Mouse (Mus musculus) layer of hippocampus, adult 18-20 months (tissue): Measurements from ENCODE around the gene Hist2h2ac. TPM values are rescaled to one million over a fixed set of nuclear protein-coding genes. Genes with fewer than 3 reads are reported as not detected.

Source experiments
- DNase-seq, 2 experiments: peaks; one replicate each; pipeline ENCODE4 v3.0.0; 2022; ENCODE audit warnings: low spot score in 2 of 2
- long read RNA-seq: library from polyadenylated mRNA; stranded (forward); transcript quantifications from one replicate; pipeline ENCODE4 v2.0.0, GENCODE M21; 2021
- total RNA-seq, 2 experiments: library from RNA; stranded (reverse); gene quantifications; 2 replicates each; pipeline ENCODE4 v1.2.3; 2021

Gene Hist2h2ac
- 10 to 100 TPM; 24.5 to 27.2 TPM for total RNA-seq
- long read RNA-seq, result 0 reads

DNA sequence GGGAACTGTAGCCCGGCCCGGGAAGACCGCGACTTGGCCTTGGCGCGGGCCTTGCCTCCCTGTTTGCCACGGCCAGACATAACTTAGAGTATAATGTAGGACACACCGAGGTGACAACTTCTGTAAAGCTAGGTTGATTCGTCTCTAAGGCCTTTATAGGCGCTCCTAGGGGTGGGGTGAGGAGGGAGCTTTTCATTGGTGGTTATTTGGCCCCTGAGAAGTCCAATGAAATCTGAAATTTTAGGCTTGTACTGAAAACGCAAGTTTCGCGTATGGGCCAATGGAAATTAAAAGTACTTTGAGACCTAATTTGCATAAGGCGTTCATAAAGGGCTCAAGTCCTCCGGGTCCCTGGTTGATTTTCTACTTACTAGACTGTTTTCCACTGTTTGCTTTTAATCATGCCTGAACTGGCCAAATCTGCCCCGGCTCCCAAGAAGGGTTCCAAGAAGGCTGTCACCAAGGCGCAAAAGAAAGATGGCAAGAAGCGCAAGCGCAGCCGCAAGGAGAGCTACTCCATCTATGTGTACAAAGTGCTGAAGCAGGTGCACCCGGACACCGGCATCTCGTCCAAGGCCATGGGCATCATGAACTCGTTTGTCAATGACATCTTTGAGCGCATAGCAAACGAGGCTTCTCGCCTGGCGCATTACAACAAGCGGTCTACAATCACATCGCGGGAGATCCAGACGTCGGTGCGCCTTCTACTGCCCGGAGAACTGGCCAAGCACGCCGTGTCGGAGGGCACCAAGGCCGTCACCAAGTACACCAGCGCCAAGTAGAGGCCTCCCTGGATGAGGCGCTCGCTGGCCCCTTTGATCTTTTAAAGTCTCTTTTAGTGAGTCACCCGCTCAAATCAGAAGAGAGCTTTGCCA, at the start of gene Hist2h2ac, which contains the start of gene Hist2h2be:
Gene Hist2h2ac (minus strand): TSS at position 116 of the 875 bp plus-strand sequence.
Gene Hist2h2be (plus strand): TSS at position 355 of the 875 bp plus-strand sequence.
- DNase-seq, result peak; percentile 89 to 94

DNA sequence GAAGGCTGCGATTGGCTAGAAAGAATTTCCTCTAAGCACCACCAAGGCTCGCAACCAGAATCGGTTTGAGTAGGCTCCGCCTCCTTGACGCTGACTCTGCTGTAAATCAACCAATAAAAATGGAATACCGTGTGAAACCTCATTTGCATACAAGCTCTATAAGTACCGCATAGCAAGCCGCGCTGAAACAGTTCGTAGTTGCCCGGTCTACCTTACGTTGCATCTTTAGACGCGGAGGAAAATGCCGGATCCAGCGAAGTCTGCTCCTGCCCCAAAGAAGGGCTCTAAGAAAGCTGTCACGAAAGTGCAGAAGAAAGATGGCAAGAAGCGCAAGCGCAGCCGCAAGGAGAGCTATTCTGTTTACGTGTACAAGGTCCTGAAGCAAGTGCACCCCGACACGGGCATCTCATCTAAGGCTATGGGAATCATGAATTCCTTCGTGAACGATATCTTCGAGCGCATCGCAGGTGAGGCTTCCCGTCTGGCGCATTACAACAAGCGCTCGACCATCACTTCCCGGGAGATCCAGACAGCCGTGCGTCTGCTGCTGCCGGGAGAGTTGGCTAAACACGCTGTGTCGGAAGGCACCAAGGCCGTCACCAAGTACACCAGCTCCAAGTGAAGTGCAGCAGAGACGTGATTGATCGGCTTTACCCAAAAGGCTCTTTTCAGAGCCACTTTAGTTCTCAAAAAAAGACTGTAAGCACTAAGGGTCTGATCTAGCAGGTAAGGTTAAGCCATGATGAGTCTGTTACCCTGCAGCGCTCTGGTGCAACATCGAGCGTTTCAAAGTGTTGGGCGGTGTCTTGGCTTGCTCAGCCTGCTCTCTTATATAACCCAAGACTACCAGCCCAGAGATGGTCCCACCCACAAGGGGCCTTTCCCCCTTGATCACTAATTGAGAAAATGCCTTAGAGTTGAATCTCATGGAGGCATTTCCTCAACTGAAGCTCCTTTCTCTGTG, 49.1 kb upstream of the Hist2h2ac start, which contains the start of gene Hist2h2bb:
Gene Hist2h2bb (plus strand): TSS at position 242 of the 964 bp plus-strand sequence.
- peak; percentile 92 to 98 for DNase-seq

DNA sequence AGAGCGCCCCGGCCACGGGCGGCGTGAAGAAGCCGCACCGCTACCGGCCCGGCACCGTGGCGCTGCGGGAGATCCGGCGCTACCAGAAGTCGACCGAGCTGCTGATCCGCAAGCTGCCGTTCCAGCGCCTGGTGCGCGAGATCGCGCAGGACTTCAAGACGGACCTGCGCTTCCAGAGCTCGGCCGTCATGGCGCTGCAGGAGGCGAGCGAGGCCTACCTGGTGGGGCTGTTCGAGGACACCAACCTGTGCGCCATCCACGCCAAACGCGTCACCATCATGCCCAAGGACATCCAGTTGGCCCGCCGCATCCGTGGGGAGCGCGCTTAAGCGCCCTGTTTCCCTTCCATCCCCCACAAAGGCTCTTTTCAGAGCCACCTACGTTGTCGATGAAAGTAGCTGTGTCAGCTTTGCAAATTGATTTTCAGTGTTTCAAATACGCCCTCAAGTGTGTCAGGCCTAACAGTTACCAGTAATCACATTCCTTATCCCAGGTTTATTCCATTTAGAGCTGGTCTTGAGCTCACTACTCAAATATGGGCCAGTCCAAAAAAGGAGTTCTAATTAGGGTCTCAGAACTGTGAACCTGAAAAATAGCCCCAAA, 48.2 kb upstream of the Hist2h2ac start:
- peak in 1 of 2 experiments; percentile 47 for DNase-seq

DNA sequence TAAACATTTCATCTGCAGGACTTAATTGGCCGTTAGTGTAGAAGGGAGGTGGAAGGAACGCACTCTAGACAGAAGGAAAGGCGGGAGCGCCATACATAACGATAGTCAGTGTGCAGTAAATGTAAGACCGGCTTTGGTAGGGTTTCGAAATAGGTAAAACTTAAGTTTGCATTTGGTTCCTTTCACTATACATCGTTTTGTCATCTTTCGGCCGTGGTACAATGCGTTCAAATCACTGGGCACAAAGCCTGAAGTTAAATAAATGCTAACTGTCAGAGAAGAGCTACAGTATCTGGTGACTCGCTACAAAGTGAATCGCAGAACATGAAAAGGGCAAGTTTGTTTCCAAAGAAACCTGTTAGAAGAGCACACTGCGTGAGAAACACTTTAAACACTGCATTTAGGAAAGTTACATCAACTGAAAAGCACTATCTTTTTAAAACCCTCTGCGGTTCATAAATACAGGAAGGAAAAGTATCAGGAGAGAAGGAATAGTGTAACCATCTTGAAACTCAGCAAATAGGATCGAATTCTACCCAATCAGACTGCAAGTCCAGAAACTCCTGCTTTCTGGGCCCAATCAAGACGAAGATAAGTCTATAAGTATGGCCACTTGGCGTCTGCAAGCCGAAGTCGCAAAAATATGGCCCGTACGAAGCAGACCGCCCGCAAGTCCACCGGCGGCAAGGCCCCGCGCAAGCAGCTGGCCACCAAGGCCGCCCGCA, 47.5 kb upstream of the Hist2h2ac start, which contains the start of gene Hist2h3b:
Gene Hist2h3b (plus strand): TSS at position 604 of the 725 bp plus-strand sequence.
- DNase-seq, result peak; percentile 70 to 91

DNA sequence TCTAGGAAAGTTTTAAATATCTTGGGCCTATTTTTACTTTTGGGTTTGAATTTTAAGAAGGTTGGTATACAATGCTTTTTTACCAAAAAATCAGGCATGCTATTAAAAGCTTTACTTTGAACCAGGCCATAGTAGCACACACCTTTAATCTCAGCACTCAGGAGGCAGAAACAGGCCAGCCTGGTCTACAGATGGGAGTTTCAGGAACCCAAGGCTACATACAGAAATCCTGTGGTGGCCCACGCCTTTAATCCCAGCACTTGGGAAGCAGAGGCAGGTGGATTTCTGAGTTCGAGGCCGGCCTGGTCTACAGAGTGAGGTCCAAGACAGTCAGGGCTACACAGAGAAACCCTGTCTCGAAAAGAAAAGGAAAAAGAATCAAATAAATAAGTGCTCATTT, 46.9 kb upstream of the Hist2h2ac start:
- DNase-seq, result no peak

DNA sequence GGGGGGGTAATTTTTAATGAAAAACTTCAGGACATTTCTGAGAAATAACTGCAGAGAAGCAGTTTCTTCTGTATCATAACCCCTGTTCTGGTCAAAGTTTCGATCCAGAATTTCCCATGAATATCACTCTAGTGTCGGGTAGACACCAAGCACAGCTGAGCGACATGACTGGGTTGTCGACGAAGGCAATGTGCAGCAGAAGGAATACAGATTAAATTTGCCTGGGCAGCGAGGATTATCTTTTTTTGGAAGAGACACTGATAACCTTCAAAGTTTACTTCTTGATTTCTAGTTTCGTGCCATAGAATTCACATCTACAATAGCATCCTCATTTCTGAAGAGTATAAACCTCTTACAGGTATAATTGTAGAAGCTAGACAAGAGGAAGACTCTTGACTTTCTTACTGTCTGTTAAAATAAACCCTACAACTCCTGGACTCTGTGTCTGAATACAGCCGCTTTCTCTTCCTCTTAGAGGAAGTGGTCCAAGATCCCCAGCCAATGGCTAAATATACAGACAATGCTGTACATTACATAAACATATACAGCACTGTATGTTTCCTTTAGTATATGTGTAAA, 45.5 kb upstream of the Hist2h2ac start:
- no peak for DNase-seq

DNA sequence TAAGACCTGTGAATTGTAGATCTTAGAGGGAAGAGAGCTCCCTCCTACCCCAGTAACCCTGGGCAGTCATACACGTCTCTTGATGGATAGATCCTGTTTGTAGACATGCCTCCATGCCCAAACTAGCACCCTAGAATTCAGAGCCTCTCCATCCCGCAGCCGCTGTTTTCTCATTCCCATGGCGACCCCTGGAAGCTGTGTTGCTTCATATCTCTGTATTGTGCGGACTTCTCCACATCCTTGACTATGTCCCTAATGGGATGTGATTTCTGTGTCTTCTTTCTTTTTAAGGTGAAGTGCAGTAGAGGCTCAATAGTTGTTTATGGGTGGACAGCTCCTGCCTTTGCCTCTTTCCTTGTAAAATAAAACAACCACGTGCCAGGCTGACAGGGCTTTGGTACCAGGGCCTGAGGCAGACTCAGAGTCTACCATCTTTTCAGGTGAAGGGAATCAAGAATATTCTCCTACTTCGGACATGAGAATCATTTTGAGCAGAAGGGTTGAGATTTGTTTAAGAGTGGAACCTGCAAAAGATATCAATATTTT, 43.8 kb upstream of the Hist2h2ac start:
- DNase-seq, result no peak

DNA sequence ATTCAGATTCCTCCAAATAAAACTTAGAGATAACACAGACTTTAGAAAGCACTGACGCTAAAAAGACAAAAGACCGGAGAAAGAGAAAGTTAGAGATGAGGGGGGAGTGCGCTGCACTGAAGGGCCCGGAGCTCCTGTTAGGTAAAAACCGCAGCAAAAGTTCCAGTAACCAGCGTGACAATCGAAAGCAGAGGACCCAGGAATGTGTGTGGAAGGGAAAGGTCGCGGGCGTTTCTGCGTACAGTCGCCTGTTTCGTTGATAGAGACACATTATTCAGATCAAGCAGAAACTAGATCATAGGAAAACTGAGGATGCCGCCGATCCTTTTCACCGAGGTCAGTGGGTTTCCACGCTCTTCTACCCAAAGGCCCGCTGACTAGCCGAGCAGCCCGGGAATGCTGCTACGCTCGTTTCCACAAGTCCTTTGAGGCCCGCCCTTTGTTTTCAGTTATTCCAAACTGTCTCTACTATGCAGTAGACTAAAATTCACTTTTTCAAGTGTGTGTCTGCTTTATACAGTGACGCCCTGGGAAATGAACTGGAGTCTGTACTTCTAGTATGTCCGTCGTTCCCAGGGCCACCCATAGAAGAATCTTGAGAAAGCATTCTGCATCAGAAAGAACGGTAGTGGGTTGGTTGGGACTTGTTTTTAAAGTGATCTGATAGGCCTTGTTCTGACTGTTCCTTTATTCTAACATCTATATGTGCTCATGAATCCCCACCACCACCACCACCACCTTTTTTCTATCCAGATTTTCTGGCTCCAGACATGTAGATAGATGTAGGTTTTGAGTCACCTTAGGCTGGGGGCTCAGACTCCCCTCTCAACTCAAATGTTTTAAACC, 43.1 kb upstream of the Hist2h2ac start:
- DNase-seq, result no peak

DNA sequence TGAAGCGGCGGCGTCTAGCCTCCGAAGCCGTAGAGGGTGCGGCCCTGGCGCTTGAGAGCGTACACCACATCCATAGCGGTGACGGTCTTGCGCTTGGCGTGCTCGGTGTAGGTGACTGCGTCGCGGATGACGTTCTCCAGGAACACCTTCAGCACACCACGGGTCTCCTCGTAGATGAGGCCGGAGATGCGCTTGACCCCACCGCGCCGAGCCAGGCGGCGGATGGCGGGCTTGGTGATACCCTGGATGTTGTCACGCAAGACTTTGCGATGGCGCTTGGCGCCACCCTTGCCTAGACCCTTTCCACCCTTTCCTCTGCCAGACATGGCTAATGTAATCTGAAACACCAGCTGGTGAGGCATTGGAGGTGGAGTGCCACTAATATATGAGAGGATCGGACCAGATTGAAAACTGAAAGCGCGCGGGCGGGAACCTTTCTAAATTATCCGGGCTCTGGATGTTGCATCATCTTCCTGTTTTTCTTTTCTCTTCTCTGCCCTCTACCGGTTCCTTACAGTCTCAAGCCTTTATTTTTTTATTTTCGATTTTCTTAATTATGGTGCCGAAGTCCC, 42.4 kb upstream of the Hist2h2ac start, which contains the start of gene Hist2h4:
Gene Hist2h4 (minus strand): TSS at position 333 of the 572 bp plus-strand sequence.
- DNase-seq, result peak; percentile 95 to 99

DNA sequence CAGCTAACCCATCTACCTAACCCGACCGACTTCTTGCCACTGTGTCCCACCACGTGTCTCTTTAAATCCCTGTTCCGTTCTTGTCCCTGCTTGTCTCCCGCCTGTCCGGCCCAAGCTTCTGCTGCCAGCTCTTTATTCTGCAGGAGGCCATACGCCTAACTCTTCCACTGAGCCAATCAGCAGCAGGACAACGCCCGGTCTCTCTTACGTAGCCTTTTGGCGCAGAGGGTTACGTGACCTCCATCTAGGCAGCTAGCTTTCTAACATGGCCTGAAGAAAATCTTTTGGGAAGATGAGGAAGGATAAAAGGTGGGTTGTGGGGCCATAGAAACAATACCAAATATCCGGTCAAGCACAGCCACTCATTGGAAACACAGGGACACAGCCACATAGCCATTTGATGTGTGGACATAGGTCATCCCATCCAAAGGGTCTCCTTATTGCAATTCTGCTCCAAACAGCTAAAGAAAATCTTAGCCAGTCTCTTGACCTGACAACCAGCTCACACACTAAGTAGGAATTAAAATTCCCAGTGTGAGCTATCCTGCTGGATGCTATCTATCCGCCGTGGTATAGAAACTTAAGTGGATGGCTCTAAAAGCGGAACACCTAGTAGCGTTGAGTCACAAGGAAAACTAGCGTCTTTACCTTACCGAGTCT, 41.7 kb upstream of the Hist2h2ac start:
- peak; percentile 79 to 85 for DNase-seq

DNA sequence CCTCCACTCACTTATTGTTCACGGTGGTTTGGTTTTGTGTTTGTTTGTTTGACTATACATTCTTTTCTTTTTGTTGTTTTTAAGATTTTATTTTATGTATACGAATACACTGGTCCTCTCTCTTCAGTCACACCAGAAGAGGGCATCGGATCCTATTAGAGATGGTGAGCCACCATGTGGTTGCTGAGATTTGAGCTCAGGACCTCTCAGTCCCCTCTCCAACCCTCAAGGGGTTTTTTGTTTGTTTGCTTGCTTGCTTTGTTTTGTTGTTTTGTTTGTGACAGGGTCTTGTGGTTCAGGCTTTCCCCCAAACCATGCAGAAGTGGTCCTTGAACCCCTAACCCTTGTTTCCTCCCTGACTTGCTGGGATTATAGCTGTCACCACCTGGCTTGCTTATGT, 40.9 kb upstream of the Hist2h2ac start:
- DNase-seq, result no peak

DNA sequence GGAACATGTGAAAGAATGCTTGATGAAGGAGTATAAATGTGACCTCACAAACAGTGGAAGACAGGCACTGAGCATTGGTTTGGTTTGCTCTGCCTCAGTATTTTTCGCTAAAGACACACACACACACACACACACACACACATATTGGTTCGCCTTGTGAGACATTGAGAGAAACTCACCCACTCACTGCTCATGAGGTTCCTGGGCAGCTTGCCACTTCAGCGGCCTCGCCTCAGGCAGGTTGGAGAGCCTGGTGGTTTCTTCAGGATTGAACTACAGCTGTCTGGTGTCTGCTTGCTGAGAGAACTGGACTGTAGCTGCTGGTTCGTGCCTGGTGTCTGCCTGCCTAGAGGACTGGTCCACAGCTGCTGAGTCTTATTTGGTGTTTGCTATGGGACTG, 39.5 kb upstream of the Hist2h2ac start:
- DNase-seq, result no peak

DNA sequence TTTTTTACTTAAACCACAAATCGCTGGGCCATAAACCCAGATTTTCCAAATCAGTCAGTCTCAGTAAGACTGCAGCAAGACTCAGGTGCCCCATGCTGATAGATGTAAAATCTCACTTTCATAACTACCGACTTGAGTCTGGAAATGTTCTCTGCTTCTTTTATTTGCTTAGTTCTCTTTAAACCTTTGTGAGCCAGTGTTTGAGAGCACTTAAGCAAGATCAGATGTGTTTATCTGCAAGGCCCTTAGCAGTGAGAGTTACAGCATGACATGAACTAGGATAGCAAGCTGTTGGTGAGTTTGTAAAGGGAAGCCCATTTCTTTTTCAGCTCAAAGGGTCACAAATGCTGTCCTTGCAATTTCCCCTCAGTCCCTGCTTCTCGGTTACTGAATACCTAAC, 36.5 kb upstream of the Hist2h2ac start:
- DNase-seq, result no peak

DNA sequence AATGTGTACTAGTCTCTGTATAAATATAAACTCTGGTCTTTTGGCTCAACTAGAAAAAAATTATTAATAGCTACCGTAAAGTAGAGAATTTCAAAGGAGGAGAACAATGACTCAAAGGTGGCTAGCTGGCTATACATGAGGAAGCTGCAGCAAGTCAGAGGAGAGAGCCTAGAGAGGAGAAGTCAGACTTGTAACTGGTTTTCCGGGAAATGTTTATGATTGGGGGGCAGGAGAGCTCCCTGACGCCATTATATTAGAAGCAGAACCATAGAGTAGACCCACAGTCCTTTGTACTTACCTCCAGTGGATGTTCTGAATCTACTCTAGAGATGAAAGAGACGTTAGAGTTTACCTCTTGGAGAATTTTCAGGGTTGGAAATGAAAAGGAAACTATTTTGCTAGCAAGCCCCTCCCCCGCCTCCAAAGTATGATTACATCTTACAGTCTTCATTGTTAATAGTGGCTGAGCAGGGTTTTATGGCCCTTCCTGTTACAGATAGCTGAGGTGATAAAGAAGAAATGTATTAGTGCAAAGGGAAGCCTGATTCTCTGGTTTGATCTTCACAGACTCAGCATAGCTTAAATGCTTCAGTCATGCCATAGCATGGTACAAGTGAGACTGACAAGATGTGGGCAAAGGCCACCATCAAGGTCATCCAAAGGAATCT, 35.4 kb upstream of the Hist2h2ac start:
- DNase-seq, result no peak

DNA sequence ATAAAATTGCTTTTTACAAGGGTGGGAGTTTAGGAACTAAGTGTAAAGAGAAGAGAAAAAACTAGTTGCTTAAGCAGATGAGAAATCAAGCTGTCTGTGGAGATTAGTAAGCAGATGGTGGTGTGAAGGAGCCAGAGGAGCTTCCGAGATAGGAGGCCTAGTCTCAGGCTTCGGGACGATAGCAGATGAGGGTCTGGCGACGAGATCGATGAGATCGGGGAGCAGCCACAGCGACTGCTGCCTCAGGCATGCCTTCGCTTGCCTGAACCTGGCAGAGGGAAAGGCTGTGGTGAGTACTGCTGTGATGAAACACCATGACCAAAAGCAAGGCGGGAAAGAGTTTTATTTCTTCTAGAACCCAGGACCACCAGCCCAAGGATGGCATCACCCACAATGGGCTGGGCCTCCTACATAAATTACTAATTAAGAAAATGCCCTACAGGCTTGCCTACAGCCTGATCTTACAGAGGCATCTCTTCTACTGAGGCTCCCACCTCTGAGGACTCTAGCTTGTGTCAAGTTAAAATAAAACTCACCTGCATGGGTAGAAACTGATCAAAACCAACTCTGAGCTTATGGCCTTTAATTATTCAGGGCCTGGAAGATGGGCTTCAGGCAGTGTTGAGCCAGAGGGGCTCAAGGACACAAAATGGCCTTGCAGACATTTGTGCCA, 34.1 kb upstream of the Hist2h2ac start:
- no peak for DNase-seq

DNA sequence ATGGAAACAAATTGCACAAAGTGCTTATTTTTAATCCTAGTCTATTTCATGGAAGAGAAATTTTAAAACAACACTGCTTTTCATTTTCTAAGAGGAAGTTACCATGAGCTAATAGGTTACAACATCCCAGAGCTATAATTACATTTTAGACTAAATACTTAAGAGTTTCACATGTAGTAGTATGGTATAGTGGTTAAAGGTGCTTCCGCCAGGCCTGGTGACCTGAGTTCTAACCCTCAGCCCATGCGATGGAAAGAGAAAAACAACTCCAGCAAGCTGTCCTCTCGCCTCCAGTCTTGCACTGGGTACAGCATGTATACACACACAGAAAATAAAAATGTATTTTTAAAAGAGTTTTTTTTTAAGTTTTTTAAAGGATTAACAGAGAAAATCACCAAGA, 31.1 kb upstream of the Hist2h2ac start:
- no peak for DNase-seq

DNA sequence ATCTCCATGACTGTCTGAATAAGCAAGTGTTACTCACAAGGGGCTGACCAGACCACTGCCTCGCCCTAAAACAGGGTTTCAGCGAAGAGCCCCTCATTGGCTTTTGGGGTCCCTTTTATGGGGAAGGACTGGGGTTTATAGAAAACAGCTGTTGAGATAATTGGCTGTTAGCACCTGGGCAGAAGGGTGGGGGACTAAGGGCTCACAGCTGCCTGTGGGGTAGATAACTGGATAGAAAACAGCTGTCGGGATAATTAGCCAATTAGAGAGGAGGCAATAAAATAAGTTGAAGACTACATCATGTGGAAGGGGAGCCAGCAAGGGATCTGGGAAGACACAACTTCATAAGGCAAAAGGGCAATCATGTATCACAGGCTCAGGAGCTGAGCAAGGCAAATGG, 30.2 kb upstream of the Hist2h2ac start:
- no peak for DNase-seq
